Mouse (Mus musculus) neural tube, embryonic 11.5 days (tissue): ENCODE measurements around the gene Arhgap31. TPM values are rescaled to one million over a fixed set of nuclear protein-coding genes. Genes with fewer than 3 reads are reported as not detected.

Source experiments
- ATAC-seq: fragments of 200-750 bp; cut with Nextera tagmentation; 2 replicates; pipeline ENCODE4 v1.8.0; 2017; ENCODE audit warnings: moderate number of reproducible peaks, mild to moderate bottlenecking, moderate TSS enrichment, moderate library complexity; ENCODE audit not compliant: insufficient read depth, low FRiP score, low TSS enrichment
- DNase-seq: peaks from one replicate; pipeline ENCODE4 v3.0.0-alpha.2; 2015; ENCODE audit warnings: low spot score
- H3K27ac ChIP-seq: fragments of 300-500 bp; sonication (generic); 2 replicates; pipeline ENCODE4 v1.5.1; 2014; ENCODE audit warnings: low read depth, mild to moderate bottlenecking, low read length
- H3K27me3 ChIP-seq: fragments of 300-500 bp; sonication (generic); 2 replicates; pipeline ENCODE4 v1.6.1; 2014; ENCODE audit warnings: mild to moderate bottlenecking, low read length, mixed read lengths; ENCODE audit not compliant: control insufficient read depth, insufficient read depth
- H3K36me3 ChIP-seq: fragments of 300-500 bp; sonication (generic); 2 replicates; pipeline ENCODE4 v1.6.1; 2014; ENCODE audit warnings: mild to moderate bottlenecking, low read length, moderate library complexity, mixed read lengths; ENCODE audit not compliant: control insufficient read depth, insufficient read depth
- H3K4me1 ChIP-seq: fragments of 300-500 bp; sonication (generic); 2 replicates; pipeline ENCODE4 v1.6.1; 2014; ENCODE audit warnings: low read length, mixed read lengths; ENCODE audit not compliant: control insufficient read depth, insufficient read depth
- H3K4me2 ChIP-seq: fragments of 300-500 bp; sonication (generic); 2 replicates; pipeline ENCODE4 v1.6.1; 2014; ENCODE audit warnings: low read depth, mild to moderate bottlenecking, moderate library complexity
- H3K4me3 ChIP-seq: fragments of 300-500 bp; sonication (generic); 2 replicates; pipeline ENCODE4 v1.5.1; 2014; ENCODE audit warnings: low read depth, low read length
- H3K9ac ChIP-seq: fragments of 300-500 bp; sonication (generic); 2 replicates; pipeline ENCODE4 v1.6.1; 2014; ENCODE audit warnings: mild to moderate bottlenecking, low read length
- H3K9me3 ChIP-seq: fragments of 300-500 bp; sonication (generic); 2 replicates; pipeline ENCODE4 v1.6.1; 2016; ENCODE audit warnings: low read length; ENCODE audit not compliant: control insufficient read depth
- WGBS: fragments of 180-500 bp; shearing (Covaris S2); extraction: QIAGEN DNeasy Blood & Tissue Kit; methylation state at CpG from one replicate; pipeline ENCODE4 v1.1.7; 2014; 5-methylcytosine and 5-hydroxymethylcytosine counted together
- polyA plus RNA-seq: library from polyadenylated mRNA; unstranded; fragments of >200 nt; fragmentation: Nextera tagmentation; extraction: Ambion mirVana; gene quantifications from 2 replicates; pipeline ENCODE4 v1.2.1, GENCODE M21; 2014

The Arhgap31 gene
- polyA plus RNA-seq, 1 experiment from 2014 or later = 7.7 TPM

- Histone ChIP-seq H3K4me1 (no peaks in the 10 kb centered on the region), H3K27me3 (no peaks in the 10 kb centered on the region), H3K27ac (no peak overlapping the region), H3K4me3 (no peak overlapping the region), H3K9ac (no peak overlapping the region), H3K4me2 (no peak overlapping the region), H3K9me3 (no peaks in the 10 kb centered on the region), H3K36me3 (no peaks in the 10 kb centered on the region)
- peak; percentile 55 for DNase-seq
- no peak for ATAC-seq
- WGBS = 45% methylated on average over 9 of the region's 9 CpGs
Observed at GRCm38 (mm10) chr16:38701492-38702185, 11.4 kb downstream of the Arhgap31 start.

GRCm38 (mm10) chr16:38700392-38701162 is 12.5 kb downstream of the Arhgap31 start:
- H3K27me3 ChIP-seq = no peaks in the 10 kb centered on the region
- H3K4me2 ChIP-seq = no peak overlapping the region
- H3K27ac ChIP-seq = no peak overlapping the region
- H3K4me1 ChIP-seq = no peaks in the 10 kb centered on the region
- WGBS = 83% methylated on average over 16 of the region's 16 CpGs
- DNase-seq (no peak), ATAC-seq (no peak)
- no peaks in the 10 kb centered on the region for H3K36me3 ChIP-seq
- no peaks in the 10 kb centered on the region for H3K9me3 ChIP-seq
- no peak overlapping the region for H3K4me3 ChIP-seq
- no peak overlapping the region for H3K9ac ChIP-seq

GRCm38 (mm10) chr16:38697611-38698010 is 15.5 kb downstream of the Arhgap31 start:
- H3K27me3 ChIP-seq = no peaks in the 10 kb centered on the region
- ATAC-seq (no peak), DNase-seq (no peak)
- H3K4me1 ChIP-seq = no peaks in the 10 kb centered on the region
- no peaks in the 10 kb centered on the region for H3K9me3 ChIP-seq
- no peak overlapping the region for H3K4me2 ChIP-seq
- H3K27ac ChIP-seq = no peak overlapping the region
- WGBS = 80% methylated on average over 5 of the region's 5 CpGs
- H3K4me3 ChIP-seq = no peak overlapping the region
- no peak overlapping the region for H3K9ac ChIP-seq
- H3K36me3 ChIP-seq = no peaks in the 10 kb centered on the region

- Histone ChIP-seq H3K4me2 (no peak overlapping the region), H3K9me3 (no peaks in the 10 kb centered on the region)
- ATAC-seq = no peak
Observed at GRCm38 (mm10) chr16:38695557-38695956, 17.5 kb downstream of the Arhgap31 start.

GRCm38 (mm10) chr16:38694906-38695540 is 18.1 kb downstream of the Arhgap31 start:
- H3K27me3 ChIP-seq = no peaks in the 10 kb centered on the region
- DNase-seq = no peak
- no peak overlapping the region for H3K4me3 ChIP-seq
- no peak for ATAC-seq
- no peaks in the 10 kb centered on the region for H3K9me3 ChIP-seq
- no peaks in the 10 kb centered on the region for H3K36me3 ChIP-seq
- H3K9ac ChIP-seq = no peak overlapping the region
- WGBS = 90% methylated on average over 6 of the region's 6 CpGs
- H3K4me2 ChIP-seq = no peak overlapping the region
- no peaks in the 10 kb centered on the region for H3K4me1 ChIP-seq
- H3K27ac ChIP-seq = no peak overlapping the region

More at GRCm38 (mm10) chr16:38695557-38695956, 17.5 kb downstream of the Arhgap31 start:
- WGBS = 87% methylated on average over 5 of the region's 5 CpGs
- H3K27me3 ChIP-seq = no peaks in the 10 kb centered on the region
- H3K27ac ChIP-seq = no peak overlapping the region
- H3K36me3 ChIP-seq = no peaks in the 10 kb centered on the region
- H3K4me3 ChIP-seq = no peak overlapping the region
- no peaks in the 10 kb centered on the region for H3K4me1 ChIP-seq
- DNase-seq = no peak
- H3K9ac ChIP-seq = no peak overlapping the region

- WGBS = 86% methylated on average over 5 of the region's 5 CpGs
- Histone ChIP-seq H3K27ac (no peak overlapping the region), H3K27me3 (no peaks in the 10 kb centered on the region), H3K4me3 (no peak overlapping the region), H3K4me2 (no peak overlapping the region), H3K4me1 (no peaks in the 10 kb centered on the region), H3K9ac (no peak overlapping the region), H3K36me3 (no peaks in the 10 kb centered on the region), H3K9me3 (no peaks in the 10 kb centered on the region)
- ATAC-seq (no peak), DNase-seq (no peak)
Observed at GRCm38 (mm10) chr16:38690501-38690900, 22.6 kb downstream of the Arhgap31 start.

- Histone ChIP-seq H3K36me3 (no peaks in the 10 kb centered on the region), H3K4me2 (no peak overlapping the region), H3K4me1 (no peaks in the 10 kb centered on the region), H3K27me3 (no peaks in the 10 kb centered on the region), H3K27ac (no peak overlapping the region), H3K4me3 (no peak overlapping the region), H3K9ac (no peak overlapping the region), H3K9me3 (no peaks in the 10 kb centered on the region)
- DNase-seq (no peak), ATAC-seq (no peak)
- 83% methylated on average over 10 of the region's 10 CpGs for WGBS
Observed at GRCm38 (mm10) chr16:38689786-38690185, 23.3 kb downstream of the Arhgap31 start.

GRCm38 (mm10) chr16:38688531-38689264 is 24.4 kb downstream of the Arhgap31 start:
- no peaks in the 10 kb centered on the region for H3K36me3 ChIP-seq

More at GRCm38 (mm10) chr16:38688531-38689264, 24.4 kb downstream of the Arhgap31 start:
- ATAC-seq (no peak), DNase-seq (no peak)
- Histone ChIP-seq H3K27ac (no peak overlapping the region), H3K9ac (no peak overlapping the region), H3K4me3 (no peak overlapping the region), H3K9me3 (no peaks in the 10 kb centered on the region), H3K27me3 (no peaks in the 10 kb centered on the region), H3K4me2 (no peak overlapping the region), H3K4me1 (no peaks in the 10 kb centered on the region)
- 91% methylated on average over 12 of the region's 12 CpGs for WGBS
